Mouse (Mus musculus): ENCODE results near the gene Etfbkmt. TPM values are rescaled to one million over a fixed set of nuclear protein-coding genes. Genes with fewer than 3 reads are reported as not detected.
"Not testable (repeated sequence)": the region's sequence is repeated elsewhere in the genome, so short reads cannot be mapped to it uniquely, and the experiment has no call there.

Gene Etfbkmt
- polyA plus RNA-seq, 2 experiments, result 10.4 to 15.0 TPM

- H3K4me2 ChIP-seq (replicated peaks; ENCODE audit: low read depth, low read length, severe bottlenecking), result no peak overlapping the region
- no peak for DNase-seq (ENCODE audit: low spot score)
- no peak overlapping the region for H3K4me3 ChIP-seq (replicated peaks; ENCODE audit: low read length)
- no peak for ATAC-seq (ENCODE audit: low FRiP score, low read depth)
- 83% methylated on average over 3 of the region's 3 CpGs for WGBS
- no peak overlapping the region for H3K27ac ChIP-seq (replicated peaks; ENCODE audit: low read depth, low read length)
- H3K9ac ChIP-seq (ENCODE audit: low read depth, low read length, severe bottlenecking), result no peak overlapping the region
- no peak for TF ChIP-seq POLR2A (IDR thresholded peaks at IDR 0.05; ENCODE audit: borderline replicate concordance, extremely low read depth, insufficient read depth, insufficient read length)
- no peaks in the 10 kb centered on the region for H3K27me3 ChIP-seq (ENCODE audit: control insufficient read depth, insufficient read depth, low read length)
- H3K9me3 ChIP-seq (ENCODE audit: control insufficient read depth, low read length), result no peaks in the 10 kb centered on the region
- H3K4me1 ChIP-seq (ENCODE audit: control insufficient read depth, insufficient read depth, low read length), result no peaks in the 10 kb centered on the region
- H3K36me3 ChIP-seq (ENCODE audit: control insufficient read depth, insufficient read depth, low read length), result no peaks in the 10 kb centered on the region
These were observed 16.6 kb upstream of the Etfbkmt start for GRCm38 (mm10) chr6:149123042-149123441.

GRCm38 (mm10) chr6:149126675-149127074 lies 13.0 kb upstream of the Etfbkmt start:
- Histone ChIP-seq H3K27ac (replicated peaks; ENCODE audit: low read depth, low read length) (no peak overlapping the region), H3K9ac (ENCODE audit: low read depth, low read length, severe bottlenecking) (no peak overlapping the region), H3K4me3 (replicated peaks; ENCODE audit: low read length) (no peak overlapping the region), H3K9me3 (ENCODE audit: control insufficient read depth, low read length) (no peaks in the 10 kb centered on the region), H3K27me3 (ENCODE audit: control insufficient read depth, insufficient read depth, low read length) (no peaks in the 10 kb centered on the region), H3K4me2 (replicated peaks; ENCODE audit: low read depth, low read length, severe bottlenecking) (no peak overlapping the region), H3K4me1 (ENCODE audit: control insufficient read depth, insufficient read depth, low read length) (no peaks in the 10 kb centered on the region), H3K36me3 (ENCODE audit: control insufficient read depth, insufficient read depth, low read length) (no peaks in the 10 kb centered on the region)
- WGBS, result 73% methylated on average over 4 of the region's 4 CpGs
- no peak for TF ChIP-seq POLR2A (IDR thresholded peaks at IDR 0.05; ENCODE audit: borderline replicate concordance, extremely low read depth, insufficient read depth, insufficient read length)
- ATAC-seq (ENCODE audit: low FRiP score, low read depth), result no peak
- no peak for DNase-seq (ENCODE audit: low spot score)

GRCm38 (mm10) chr6:149129870-149130269 lies 9.8 kb upstream of the Etfbkmt start, which contains the start of gene Gm10203:
Gene Gm10203 (plus strand): TSS chr6:149130170.
- not testable (repeated sequence) for H3K36me3 ChIP-seq (ENCODE audit: control insufficient read depth, insufficient read depth, low read length); H3K4me2 ChIP-seq (replicated peaks; ENCODE audit: low read depth, low read length, severe bottlenecking); DNase-seq (ENCODE audit: low spot score); H3K4me1 ChIP-seq (ENCODE audit: control insufficient read depth, insufficient read depth, low read length); H3K9ac ChIP-seq (ENCODE audit: low read depth, low read length, severe bottlenecking); ATAC-seq (ENCODE audit: low FRiP score, low read depth); H3K27ac ChIP-seq (replicated peaks; ENCODE audit: low read depth, low read length); H3K4me3 ChIP-seq (replicated peaks; ENCODE audit: low read length); H3K9me3 ChIP-seq (ENCODE audit: control insufficient read depth, low read length); H3K27me3 ChIP-seq (ENCODE audit: control insufficient read depth, insufficient read depth, low read length)
- 91% methylated on average over 8 of the region's 8 CpGs for WGBS

- TF ChIP-seq POLR2A (IDR thresholded peaks at IDR 0.05; ENCODE audit: borderline replicate concordance, extremely low read depth, insufficient read depth, insufficient read length), result no peak
- no peak overlapping the region for H3K27ac ChIP-seq (replicated peaks; ENCODE audit: low read depth, low read length)
- no peak overlapping the region for H3K9ac ChIP-seq (ENCODE audit: low read depth, low read length, severe bottlenecking)
- no peak overlapping the region for H3K4me2 ChIP-seq (replicated peaks; ENCODE audit: low read depth, low read length, severe bottlenecking)
- H3K9me3 ChIP-seq (ENCODE audit: control insufficient read depth, low read length), result no peaks in the 10 kb centered on the region
- WGBS, result 36% methylated on average over 3 of the region's 3 CpGs
- no peaks in the 10 kb centered on the region for H3K36me3 ChIP-seq (ENCODE audit: control insufficient read depth, insufficient read depth, low read length)
- H3K27me3 ChIP-seq (ENCODE audit: control insufficient read depth, insufficient read depth, low read length), result no peaks in the 10 kb centered on the region
- H3K4me3 ChIP-seq (replicated peaks; ENCODE audit: low read length), result no peak overlapping the region
- DNase-seq (ENCODE audit: low spot score) (no peak), ATAC-seq (ENCODE audit: low FRiP score, low read depth) (no peak)
- peaks cover 6% of the 10 kb centered on the region for H3K4me1 ChIP-seq (ENCODE audit: control insufficient read depth, insufficient read depth, low read length)
These were observed 8.5 kb upstream of the Etfbkmt start for GRCm38 (mm10) chr6:149131111-149131510.

- TF ChIP-seq POLR2A (IDR thresholded peaks at IDR 0.05; ENCODE audit: borderline replicate concordance, extremely low read depth, insufficient read depth, insufficient read length), result no peak
- Histone ChIP-seq H3K36me3 (ENCODE audit: control insufficient read depth, insufficient read depth, low read length) (no peaks in the 10 kb centered on the region), H3K4me3 (replicated peaks; ENCODE audit: low read length) (no peak overlapping the region), H3K9ac (ENCODE audit: low read depth, low read length, severe bottlenecking) (no peak overlapping the region), H3K9me3 (ENCODE audit: control insufficient read depth, low read length) (no peaks in the 10 kb centered on the region), H3K4me2 (replicated peaks; ENCODE audit: low read depth, low read length, severe bottlenecking) (no peak overlapping the region), H3K27me3 (ENCODE audit: control insufficient read depth, insufficient read depth, low read length) (no peaks in the 10 kb centered on the region), H3K4me1 (ENCODE audit: control insufficient read depth, insufficient read depth, low read length) (peaks cover 6% of the 10 kb centered on the region), H3K27ac (replicated peaks; ENCODE audit: low read depth, low read length) (no peak overlapping the region)
- 27% methylated on average over 5 of the region's 5 CpGs for WGBS
- ATAC-seq (ENCODE audit: low FRiP score, low read depth), result peak; percentile 36; the same call in 1 of the 2 replicates
- DNase-seq (ENCODE audit: low spot score), result peak; percentile 88
These were observed 7.2 kb upstream of the Etfbkmt start for GRCm38 (mm10) chr6:149132311-149133077.
